Mouse (Mus musculus): ENCODE results near the gene Maneal. TPM values are rescaled to one million over a fixed set of nuclear protein-coding genes. Genes with fewer than 3 reads are reported as not detected.

The Maneal gene
- polyA plus RNA-seq, 1 experiment from 2014 or later, result 0.55 TPM

DNA sequence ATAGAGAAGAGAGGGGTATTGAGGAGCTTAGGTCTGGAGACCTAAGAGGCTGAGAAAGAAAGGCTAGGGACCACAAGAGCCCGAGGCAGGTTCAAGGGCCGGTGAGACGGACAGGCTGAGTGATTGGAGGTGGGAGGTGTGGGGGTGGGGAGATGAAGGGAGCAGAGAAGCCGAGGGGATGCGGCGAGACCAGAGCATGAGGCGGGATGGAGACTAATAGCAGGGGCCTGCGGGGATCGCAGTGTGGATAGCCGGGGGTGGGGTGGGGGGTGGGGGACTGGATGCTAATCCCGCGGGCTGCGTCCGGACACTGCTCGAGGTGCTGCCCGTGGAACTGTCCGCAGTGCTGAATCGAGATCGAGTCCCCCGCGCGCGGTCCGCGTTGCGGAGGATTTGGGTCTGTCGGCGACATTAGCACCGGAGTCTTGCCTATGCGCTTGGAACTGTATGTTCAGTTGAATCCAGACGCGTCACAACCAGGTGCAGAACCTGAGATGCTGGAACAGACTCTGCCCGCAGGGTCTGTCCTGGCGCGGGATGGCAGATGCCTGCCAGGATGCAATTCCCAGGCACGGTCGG, 20.3 kb upstream of the Maneal start:
- 3% methylated on average over 37 of the region's 37 CpGs for WGBS
- Histone ChIP-seq H3K36me3 (no peaks in the 10 kb centered on the region), H3K4me1 (peaks cover 10% of the 10 kb centered on the region; the same call in 1 of the 2 replicates), H3K9me3 (no peaks in the 10 kb centered on the region), H3K4me3 (replicated peaks) (no peak overlapping the region), H3K4me2 (no peak overlapping the region), H3K27me3 (replicated peaks) (peaks cover 65% of the 10 kb centered on the region), H3K9ac (no peak overlapping the region), H3K27ac (no peak overlapping the region)
- no peak for ATAC-seq (ENCODE audit: insufficient read depth, low FRiP score, low read depth)

DNA sequence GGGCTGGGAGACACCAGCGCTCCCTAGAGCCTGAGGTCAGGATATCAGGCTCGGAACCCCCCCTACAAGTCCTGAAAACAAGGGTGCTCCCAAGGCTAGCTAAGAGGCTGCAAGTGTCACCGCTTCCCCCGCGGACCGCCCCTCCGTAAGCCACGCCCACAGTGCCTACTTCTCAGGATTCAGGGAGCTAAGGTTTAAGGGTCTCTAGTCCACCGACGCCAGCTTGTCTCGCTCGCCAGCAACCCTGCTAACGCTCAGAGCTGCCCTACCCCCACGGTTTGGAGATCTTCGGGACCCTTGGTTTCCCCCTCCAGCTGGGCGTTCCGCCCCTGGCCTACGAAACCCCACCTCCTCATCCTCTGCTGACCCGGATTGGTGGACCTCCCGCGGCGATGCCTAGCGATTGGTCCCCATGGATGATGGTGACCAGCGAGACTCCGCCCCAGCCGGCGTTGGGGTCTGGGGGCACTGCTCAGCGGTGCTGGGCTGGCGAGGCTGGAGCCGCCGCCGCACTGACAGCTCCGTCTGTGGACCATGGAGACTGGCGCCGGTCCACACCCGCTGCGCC, 19.5 kb upstream of the Maneal start:
- under 1% methylated on average over 37 of the region's 37 CpGs for WGBS
- 0 out of 2 replicates have a peak, but pooled peaks have one; percentile 10 for ATAC-seq (ENCODE audit: insufficient read depth, low FRiP score, low read depth)
- peak overlapping the region; percentile 24 for H3K4me3 ChIP-seq (replicated peaks)
- no peaks in the 10 kb centered on the region for H3K36me3 ChIP-seq
- H3K9me3 ChIP-seq, result no peaks in the 10 kb centered on the region
- peaks cover 10% of the 10 kb centered on the region; the same call in 1 of the 2 replicates for H3K4me1 ChIP-seq
- no peak overlapping the region for H3K9ac ChIP-seq
- peak overlapping the region; percentile 48 for H3K4me2 ChIP-seq
- peaks cover 65% of the 10 kb centered on the region for H3K27me3 ChIP-seq (replicated peaks)
- H3K27ac ChIP-seq, result no peak overlapping the region

DNA sequence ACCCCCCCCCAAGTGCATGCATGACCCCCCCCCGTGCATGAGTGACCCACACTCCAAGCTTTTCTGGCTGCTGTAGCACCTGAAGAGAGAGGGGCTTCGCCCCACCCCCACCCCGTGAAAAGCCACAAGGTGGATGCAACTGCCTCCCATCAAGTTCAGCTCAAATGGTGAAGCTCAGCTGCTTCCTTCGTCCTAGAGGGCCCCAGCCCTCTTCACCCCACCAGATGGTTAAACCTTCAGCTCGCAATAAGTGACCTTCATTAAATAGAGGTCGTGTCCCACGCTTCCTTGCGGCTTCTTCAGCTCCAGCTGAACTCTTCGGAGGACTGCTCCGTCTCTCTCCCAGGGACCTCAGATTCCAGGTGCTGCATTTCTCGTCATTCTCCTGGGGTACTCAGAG, 18.6 kb upstream of the Maneal start, which contains the start of gene Epha10:
Gene Epha10 (plus strand): TSS at position 301 of the 400 bp plus-strand sequence.
- no peaks in the 10 kb centered on the region for H3K36me3 ChIP-seq
- WGBS, result 8% methylated on average over 11 of the region's 11 CpGs
- peaks cover 10% of the 10 kb centered on the region; the same call in 1 of the 2 replicates for H3K4me1 ChIP-seq
- H3K27ac ChIP-seq, result no peak within 1 kb of the TSS
- no peak for ATAC-seq (ENCODE audit: insufficient read depth, low FRiP score, low read depth)
- peak within 1 kb of the TSS; percentile 24 for H3K4me3 ChIP-seq (replicated peaks)
- peak within 1 kb of the TSS; percentile 48 for H3K4me2 ChIP-seq
- no peak within 1 kb of the TSS for H3K9ac ChIP-seq
- H3K9me3 ChIP-seq, result no peaks in the 10 kb centered on the region
- peaks cover 57% of the 10 kb centered on the region for H3K27me3 ChIP-seq (replicated peaks)

DNA sequence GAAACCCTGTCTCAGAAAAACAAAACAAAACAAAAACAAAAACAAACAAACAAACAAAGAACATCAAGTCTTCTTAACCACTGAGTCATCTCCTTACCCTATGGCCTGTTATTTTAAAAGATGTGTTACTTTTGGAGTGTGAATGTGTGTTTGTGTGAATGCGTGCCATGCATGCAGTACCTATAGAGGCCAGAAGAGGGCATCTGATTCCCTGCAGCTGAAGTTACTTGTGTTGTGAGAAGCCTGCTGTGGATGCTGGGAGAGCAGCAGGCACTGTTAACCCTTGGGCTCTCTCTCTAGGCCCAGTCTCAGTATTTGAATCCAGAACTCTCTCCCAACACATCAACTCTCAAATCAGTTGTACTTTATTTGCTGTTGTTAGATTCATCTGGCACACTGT, 10.7 kb upstream of the Maneal start:
- no peak overlapping the region for H3K4me2 ChIP-seq
- no peak overlapping the region for H3K27ac ChIP-seq
- H3K27me3 ChIP-seq (replicated peaks), result no peaks in the 10 kb centered on the region
- no peaks in the 10 kb centered on the region for H3K4me1 ChIP-seq
- 90% methylated on average over 1 of the region's 1 CpGs for WGBS
- no peak for ATAC-seq (ENCODE audit: insufficient read depth, low FRiP score, low read depth)
- no peak overlapping the region for H3K9ac ChIP-seq
- no peaks in the 10 kb centered on the region for H3K9me3 ChIP-seq
- H3K36me3 ChIP-seq, result no peaks in the 10 kb centered on the region
- H3K4me3 ChIP-seq (replicated peaks), result no peak overlapping the region

DNA sequence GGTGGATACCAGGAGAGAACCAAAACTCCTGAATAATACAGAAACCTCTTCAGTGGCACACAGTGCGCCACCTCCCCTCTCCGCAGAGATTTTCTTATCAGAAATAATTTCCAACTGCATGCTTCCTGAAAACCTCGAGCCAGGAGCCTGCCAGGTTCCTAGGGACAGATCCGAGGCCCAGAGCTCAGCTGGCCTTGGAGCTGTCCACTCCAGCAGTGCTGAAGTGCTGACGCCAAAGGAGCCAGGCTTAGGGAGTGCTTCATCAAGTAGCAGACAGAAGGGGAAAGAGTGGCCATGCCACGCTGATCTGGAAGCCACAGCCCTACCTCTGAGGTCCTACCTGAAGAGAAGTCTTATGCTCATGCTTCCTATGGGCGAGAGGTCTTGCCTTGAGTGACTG, 1.5 kb downstream of the Maneal start:
- peak; percentile 56; the same call in 1 of the 2 replicates for ATAC-seq (ENCODE audit: insufficient read depth, low FRiP score, low read depth)
- no peaks in the 10 kb centered on the region for H3K9me3 ChIP-seq
- H3K27ac ChIP-seq, result no peak overlapping the region
- H3K4me1 ChIP-seq, result 0 out of 2 replicates have a peak, but pooled peaks cover 5% of the 10 kb centered on the region
- peaks cover 32% of the 10 kb centered on the region for H3K27me3 ChIP-seq (replicated peaks)
- no peak overlapping the region for H3K4me3 ChIP-seq (replicated peaks)
- H3K4me2 ChIP-seq, result no peak overlapping the region
- 7% methylated on average over 7 of the region's 7 CpGs for WGBS
- H3K36me3 ChIP-seq, result 0 out of 2 replicates have a peak, but pooled peaks cover 6% of the 10 kb centered on the region
- no peak overlapping the region for H3K9ac ChIP-seq

DNA sequence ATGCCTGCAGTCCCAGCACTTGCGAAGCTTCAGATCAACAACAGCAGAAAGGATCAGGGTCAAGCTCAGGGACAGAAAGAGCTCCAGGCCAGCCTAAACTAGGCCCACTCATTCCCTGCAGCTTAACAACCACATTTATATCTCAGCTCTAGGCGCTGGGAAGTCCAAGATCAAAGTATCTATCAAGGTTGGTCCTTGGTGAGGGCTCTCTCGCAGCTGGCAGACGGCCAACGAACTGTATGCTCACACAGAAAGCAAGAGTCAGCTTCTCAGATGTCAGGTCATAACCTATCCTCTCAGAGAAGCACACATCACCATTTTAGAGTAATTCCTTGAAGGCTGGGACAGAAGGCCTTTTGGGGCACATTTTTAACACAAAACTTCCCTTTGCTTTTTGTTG, 3.6 kb downstream of the Maneal start:
- Histone ChIP-seq H3K9me3 (no peaks in the 10 kb centered on the region), H3K4me3 (replicated peaks) (no peak overlapping the region), H3K27me3 (replicated peaks) (peaks cover 27% of the 10 kb centered on the region), H3K27ac (no peak overlapping the region), H3K4me1 (0 out of 2 replicates have a peak, but pooled peaks cover 5% of the 10 kb centered on the region), H3K4me2 (no peak overlapping the region), H3K36me3 (peaks cover 23% of the 10 kb centered on the region), H3K9ac (no peak overlapping the region)
- 57% methylated on average over 5 of the region's 5 CpGs for WGBS
- no peak for ATAC-seq (ENCODE audit: insufficient read depth, low FRiP score, low read depth)

DNA sequence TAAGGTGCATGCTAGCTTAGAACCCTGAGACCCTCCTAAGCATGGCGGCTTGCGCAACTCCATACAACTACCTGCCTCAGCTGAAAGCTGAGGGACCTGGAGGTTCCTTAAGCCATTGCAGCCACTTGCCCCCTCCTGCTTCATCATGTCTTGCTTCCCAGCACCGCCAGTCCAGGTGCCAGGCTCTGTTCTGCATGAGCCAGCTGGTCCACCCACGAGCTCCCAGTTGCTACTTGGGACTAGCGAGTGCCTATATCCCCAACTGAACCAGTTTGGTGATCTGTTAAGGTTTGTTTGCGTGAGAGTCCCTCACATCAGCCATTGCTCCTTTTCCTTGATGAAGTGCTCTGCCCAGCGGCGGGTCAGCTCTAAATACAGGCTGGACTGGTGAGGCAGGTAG, 5.7 kb downstream of the Maneal start:
- H3K4me3 ChIP-seq (replicated peaks), result no peak overlapping the region
- H3K4me1 ChIP-seq, result peaks cover 13% of the 10 kb centered on the region
- no peak overlapping the region for H3K9ac ChIP-seq
- no peaks in the 10 kb centered on the region for H3K9me3 ChIP-seq
- no peak for ATAC-seq (ENCODE audit: insufficient read depth, low FRiP score, low read depth)
- no peak overlapping the region for H3K4me2 ChIP-seq
- peaks cover 25% of the 10 kb centered on the region for H3K36me3 ChIP-seq
- no peak overlapping the region for H3K27ac ChIP-seq
- WGBS, result 93% methylated on average over 8 of the region's 8 CpGs
- peaks cover 8% of the 10 kb centered on the region for H3K27me3 ChIP-seq (replicated peaks)

DNA sequence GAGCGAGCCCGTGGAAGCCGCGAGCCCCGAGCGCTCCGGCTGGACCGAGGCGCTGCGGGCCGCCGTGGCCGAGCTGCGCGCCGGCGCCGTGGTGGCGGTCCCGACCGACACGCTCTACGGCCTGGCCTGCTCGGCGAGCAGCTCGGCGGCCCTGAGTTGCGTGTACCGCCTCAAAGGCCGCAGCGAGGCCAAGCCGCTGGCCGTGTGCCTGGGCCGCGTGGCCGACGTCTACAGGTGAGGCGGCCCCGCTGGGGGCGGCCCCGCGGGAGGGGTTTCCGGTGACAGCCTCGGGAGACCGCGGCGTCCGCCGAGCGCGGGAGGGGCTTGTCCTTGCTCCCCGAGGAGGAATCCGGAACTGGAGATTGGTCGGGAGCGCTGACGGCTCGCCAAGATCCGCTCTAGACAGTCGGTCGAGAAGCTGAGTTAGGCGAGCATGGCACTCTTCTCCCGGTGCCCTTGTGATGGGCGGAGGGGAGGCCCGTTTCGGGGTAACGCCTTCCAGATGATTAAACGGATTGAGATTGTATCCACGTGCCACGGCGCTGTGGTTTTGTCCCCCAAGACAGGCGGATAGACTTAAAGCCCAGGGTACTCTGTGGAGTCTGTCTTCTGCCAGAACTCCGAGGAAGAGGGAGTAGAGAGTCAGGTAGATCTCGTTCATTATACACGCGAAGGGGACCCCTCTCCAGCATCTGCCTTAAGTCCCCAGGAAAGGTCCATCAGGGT, 10.9 kb downstream of the Maneal start, which contains the start of gene 1110065P20Rik:
Gene 1110065P20Rik (minus strand): TSS at position 264 of the 726 bp plus-strand sequence.
- Histone ChIP-seq H3K4me2 (peak within 1 kb of the TSS; percentile 81), H3K9ac (peak within 1 kb of the TSS; percentile 76), H3K27me3 (replicated peaks) (no peaks in the 10 kb centered on the region), H3K36me3 (peaks cover 25% of the 10 kb centered on the region), H3K27ac (peak within 1 kb of the TSS; percentile 94), H3K4me1 (peaks cover 22% of the 10 kb centered on the region), H3K4me3 (replicated peaks) (peak within 1 kb of the TSS; percentile 98), H3K9me3 (no peaks in the 10 kb centered on the region)
- ATAC-seq (ENCODE audit: insufficient read depth, low FRiP score, low read depth), result peak; percentile 65
- under 1% methylated on average over 75 of the region's 75 CpGs for WGBS

DNA sequence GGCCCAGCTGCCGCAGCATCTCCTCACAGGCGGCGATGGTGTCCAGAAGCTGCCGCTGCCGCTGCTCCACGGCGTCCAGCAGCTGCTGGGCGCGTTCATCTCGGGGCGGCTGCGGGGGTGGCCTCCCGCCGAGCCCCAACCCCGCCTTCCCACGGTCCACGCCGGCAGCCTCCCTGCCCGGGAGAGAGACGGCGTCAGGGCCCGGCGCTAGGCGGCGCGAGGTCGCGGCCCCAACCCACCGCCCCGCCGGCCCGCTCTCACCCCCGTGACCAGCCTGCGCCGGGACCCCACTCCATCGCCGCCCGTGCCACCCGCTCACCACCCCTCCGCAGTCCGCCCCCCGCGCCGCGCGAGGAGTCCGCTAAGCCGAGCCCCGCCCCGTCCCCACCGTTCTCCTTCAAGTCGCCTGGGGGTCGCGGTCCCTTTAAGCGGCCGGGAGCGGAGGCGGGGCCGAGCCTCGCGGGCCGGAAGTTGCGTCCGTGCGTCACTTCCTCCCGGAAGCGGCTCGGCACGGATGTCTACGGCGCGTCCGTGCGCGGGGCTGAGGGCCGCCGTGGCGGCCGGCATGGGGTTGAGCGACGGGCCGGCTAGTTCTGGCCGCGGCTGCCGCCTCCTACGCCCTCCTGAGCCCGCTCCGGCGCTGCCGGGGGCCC, 11.6 kb downstream of the Maneal start, which contains the start of gene Yrdc:
Gene Yrdc (plus strand): TSS at position 419 of the 653 bp plus-strand sequence.
- no peaks in the 10 kb centered on the region for H3K27me3 ChIP-seq (replicated peaks)
- H3K9me3 ChIP-seq, result no peaks in the 10 kb centered on the region
- peak within 1 kb of the TSS; percentile 94 for H3K27ac ChIP-seq
- H3K9ac ChIP-seq, result peak within 1 kb of the TSS; percentile 76
- peaks cover 22% of the 10 kb centered on the region for H3K4me1 ChIP-seq
- peak; percentile 94 for ATAC-seq (ENCODE audit: insufficient read depth, low FRiP score, low read depth)
- H3K4me3 ChIP-seq (replicated peaks), result peak within 1 kb of the TSS; percentile 98
- WGBS, result under 1% methylated on average over 85 of the region's 90 CpGs
- peak within 1 kb of the TSS; percentile 81 for H3K4me2 ChIP-seq
- peaks cover 18% of the 10 kb centered on the region for H3K36me3 ChIP-seq

DNA sequence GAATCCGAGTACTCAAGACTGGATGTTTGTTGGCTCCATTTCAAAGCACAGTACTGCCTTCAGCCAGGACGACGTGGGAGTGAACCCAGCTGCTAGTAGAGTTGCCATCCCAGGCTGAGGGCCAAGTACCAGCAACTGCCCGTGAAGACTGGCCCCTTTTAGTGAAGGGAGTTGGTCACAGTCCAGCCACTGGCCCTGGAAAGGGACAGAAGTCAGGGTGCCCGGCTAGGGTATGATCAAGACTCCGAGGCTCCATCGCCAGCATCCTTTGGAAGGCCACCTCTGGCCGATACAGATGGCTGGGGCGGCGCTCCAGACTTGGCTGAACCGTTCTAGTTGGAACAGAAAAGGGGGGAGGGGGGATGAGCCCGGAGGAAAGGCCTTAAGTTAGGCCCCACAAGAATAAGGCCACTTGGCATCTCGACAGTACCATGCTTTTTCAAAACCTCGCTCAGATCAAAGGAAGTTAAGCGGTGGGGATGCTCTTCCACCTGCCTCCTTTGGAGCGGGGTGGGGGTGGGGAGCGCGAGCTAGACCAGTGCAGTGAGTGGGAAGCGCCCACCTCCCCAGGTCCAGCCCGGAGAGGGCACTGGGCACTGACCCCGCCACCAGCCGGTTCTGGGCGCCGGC, 12.2 kb downstream of the Maneal start:
- Histone ChIP-seq H3K4me3 (replicated peaks) (peak overlapping the region; percentile 98), H3K9ac (peak overlapping the region; percentile 76), H3K4me2 (peak overlapping the region; percentile 71), H3K4me1 (peaks cover 22% of the 10 kb centered on the region), H3K27ac (peak overlapping the region; percentile 94), H3K9me3 (no peaks in the 10 kb centered on the region), H3K27me3 (replicated peaks) (no peaks in the 10 kb centered on the region), H3K36me3 (peaks cover 15% of the 10 kb centered on the region)
- 2% methylated on average over 24 of the region's 24 CpGs for WGBS
- no peak; the same call in 1 of the 2 replicates for ATAC-seq (ENCODE audit: insufficient read depth, low FRiP score, low read depth)

DNA sequence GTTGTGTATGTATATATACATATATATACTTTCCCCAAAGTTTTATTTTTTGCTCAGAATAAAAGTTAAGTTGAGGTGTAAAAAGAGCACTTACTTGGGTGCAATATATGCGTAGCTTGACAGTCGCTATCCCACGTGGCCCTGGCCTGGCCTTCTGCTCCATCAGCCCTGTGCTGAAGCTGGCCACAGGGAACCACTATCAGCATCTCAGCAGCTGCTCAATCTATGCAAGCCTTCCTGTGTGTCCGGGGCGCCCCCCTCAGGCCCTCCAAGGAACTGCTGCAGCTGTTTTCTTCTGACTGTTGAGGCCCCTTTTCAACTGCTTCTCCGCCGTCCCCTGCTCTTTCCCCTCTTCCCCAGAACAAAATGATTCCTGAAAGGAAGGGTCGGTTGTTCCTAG, 14.4 kb downstream of the Maneal start:
- no peak overlapping the region for H3K27ac ChIP-seq
- no peaks in the 10 kb centered on the region for H3K9me3 ChIP-seq
- H3K9ac ChIP-seq, result no peak overlapping the region
- H3K27me3 ChIP-seq (replicated peaks), result no peaks in the 10 kb centered on the region
- no peak overlapping the region for H3K4me3 ChIP-seq (replicated peaks)
- 0 out of 2 replicates have a peak, but pooled peaks cover 2% of the 10 kb centered on the region for H3K36me3 ChIP-seq
- H3K4me2 ChIP-seq, result no peak overlapping the region
- 10% methylated on average over 8 of the region's 8 CpGs for WGBS
- H3K4me1 ChIP-seq, result peaks cover 21% of the 10 kb centered on the region
- ATAC-seq (ENCODE audit: insufficient read depth, low FRiP score, low read depth), result no peak

Data from stomach, embryonic 15.5 days (tissue).